Mouse (Mus musculus) brain, adult 2 months (tissue): Measurements from ENCODE around the gene Cpn1.

ENCODE experiments used
- DNase-seq: peaks from one replicate; pipeline ENCODE4 v3.0.0; 2011; ENCODE audit warnings: low read depth, low spot score

Cpn1 gene

GRCm38 (mm10) chr19:43912775-43913486 is 73.4 kb downstream of the Cpn1 start:
- no peak for DNase-seq

GRCm38 (mm10) chr19:43906492-43906891 is 79.9 kb downstream of the Cpn1 start:
- DNase-seq = no peak
